Mouse (Mus musculus): ENCODE data around the gene Smug1. TPM values are rescaled to one million over a fixed set of nuclear protein-coding genes. Genes with fewer than 3 reads are reported as not detected.

The Smug1 gene
- polyA plus RNA-seq, 1 experiment from 2014 or later = 5.0 TPM

DNA sequence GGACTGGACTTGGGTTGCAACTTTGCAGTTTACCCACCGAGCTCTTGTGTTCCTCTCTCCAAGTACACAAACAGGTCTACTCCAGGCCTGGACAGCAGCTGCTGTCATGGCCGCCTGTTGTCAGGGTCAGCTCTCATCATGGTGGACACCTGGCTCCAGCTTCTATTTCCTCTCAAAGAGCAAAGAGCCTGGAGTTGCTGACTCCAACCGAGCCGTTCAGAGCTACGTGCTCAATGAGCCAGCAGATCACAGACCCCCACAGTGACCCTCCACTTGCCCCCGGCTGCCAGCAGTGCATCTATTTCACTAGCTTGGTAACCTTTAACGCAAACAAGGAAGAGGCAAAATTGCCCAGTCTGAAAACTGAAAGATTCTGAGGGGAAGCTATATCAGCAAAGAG lies 23.2 kb upstream of the Smug1 start:
- Histone ChIP-seq H3K4me1 (replicated peaks) (no peaks in the 10 kb centered on the region), H3K4me2 (no peak overlapping the region), H3K9me3 (replicated peaks) (no peaks in the 10 kb centered on the region), H3K27ac (no peak overlapping the region), H3K9ac (no peak overlapping the region), H3K27me3 (peaks cover under 1% of the 10 kb centered on the region), H3K4me3 (replicated peaks) (no peak overlapping the region), H3K36me3 (peaks cover 48% of the 10 kb centered on the region)
- 85% methylated on average over 7 of the region's 7 CpGs for WGBS (ENCODE audit: insufficient replicate concordance)
- ATAC-seq (ENCODE audit: low read depth) (no peak), DNase-seq (no peak)

DNA sequence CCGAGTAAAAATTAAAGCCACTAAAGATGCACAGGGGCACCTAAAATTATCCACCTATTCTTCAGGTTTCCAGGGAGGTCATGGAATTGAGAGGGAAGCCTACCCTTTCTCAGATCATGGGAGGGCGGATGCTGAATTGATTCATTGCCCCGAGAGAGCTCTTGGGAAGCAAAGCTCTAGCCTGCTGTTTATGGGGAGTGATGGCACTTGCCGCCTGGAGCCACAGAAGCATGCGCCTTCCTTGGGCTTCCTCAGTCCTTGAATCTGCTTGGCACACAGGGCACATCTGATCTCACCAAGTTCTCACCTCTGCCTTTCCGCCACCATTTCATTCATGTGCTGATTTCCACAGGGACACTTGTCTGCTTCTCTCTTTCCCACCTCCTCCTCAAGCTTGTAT lies 20.9 kb upstream of the Smug1 start:
- Histone ChIP-seq H3K9me3 (replicated peaks) (no peaks in the 10 kb centered on the region), H3K27ac (no peak overlapping the region), H3K27me3 (peaks cover 24% of the 10 kb centered on the region), H3K36me3 (peaks cover 26% of the 10 kb centered on the region), H3K9ac (no peak overlapping the region), H3K4me2 (no peak overlapping the region), H3K4me1 (replicated peaks) (peaks cover 12% of the 10 kb centered on the region), H3K4me3 (replicated peaks) (no peak overlapping the region)
- 81% methylated on average over 6 of the region's 6 CpGs for WGBS (ENCODE audit: insufficient replicate concordance)
- DNase-seq = no peak
- ATAC-seq (ENCODE audit: low read depth) = no peak

DNA sequence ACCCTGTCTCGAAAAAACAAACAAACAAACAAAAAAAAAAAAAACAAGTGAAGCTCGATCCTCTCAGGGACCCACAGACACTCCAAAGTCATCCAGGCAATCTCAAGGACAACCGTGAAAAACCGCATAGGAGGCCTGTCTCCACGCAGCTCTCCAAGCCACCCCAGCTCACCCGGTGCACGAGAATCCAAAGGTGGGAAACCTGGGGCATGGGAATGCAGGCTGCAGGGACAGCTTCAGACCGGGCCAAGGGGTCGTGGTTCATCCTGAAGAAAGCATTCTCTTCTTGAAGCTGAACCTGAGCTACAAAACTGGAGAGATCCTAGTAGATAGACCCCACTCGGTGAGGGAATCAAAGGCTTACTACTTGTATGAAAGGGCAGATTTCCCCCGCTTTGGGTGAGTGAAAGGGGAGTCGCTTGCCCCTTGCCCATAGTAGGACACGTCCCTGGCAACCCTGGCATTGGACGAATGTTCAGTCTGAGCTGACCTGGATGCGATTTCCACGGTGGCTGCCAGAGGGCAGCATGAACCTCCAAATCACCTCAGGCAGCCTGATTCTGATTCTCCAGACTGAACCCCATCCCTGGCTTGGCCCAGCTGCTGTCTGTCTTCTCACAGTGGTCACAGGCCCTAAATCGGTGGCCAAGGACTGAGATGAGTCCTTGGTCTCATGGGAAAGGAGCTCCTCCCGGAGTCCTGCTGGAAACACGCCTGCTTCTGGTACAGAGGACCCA lies 18.7 kb upstream of the Smug1 start:
- ATAC-seq (ENCODE audit: low read depth) = no peak
- 49% methylated on average over 19 of the region's 19 CpGs for WGBS (ENCODE audit: insufficient replicate concordance)
- H3K4me2 ChIP-seq = no peak overlapping the region
- no peak overlapping the region for H3K9ac ChIP-seq
- peaks cover 18% of the 10 kb centered on the region for H3K4me1 ChIP-seq (replicated peaks)
- no peak overlapping the region for H3K4me3 ChIP-seq (replicated peaks)
- no peak for DNase-seq
- peaks cover 43% of the 10 kb centered on the region for H3K27me3 ChIP-seq
- no peak overlapping the region for H3K27ac ChIP-seq
- peaks cover 5% of the 10 kb centered on the region for H3K36me3 ChIP-seq
- H3K9me3 ChIP-seq (replicated peaks) = no peaks in the 10 kb centered on the region

DNA sequence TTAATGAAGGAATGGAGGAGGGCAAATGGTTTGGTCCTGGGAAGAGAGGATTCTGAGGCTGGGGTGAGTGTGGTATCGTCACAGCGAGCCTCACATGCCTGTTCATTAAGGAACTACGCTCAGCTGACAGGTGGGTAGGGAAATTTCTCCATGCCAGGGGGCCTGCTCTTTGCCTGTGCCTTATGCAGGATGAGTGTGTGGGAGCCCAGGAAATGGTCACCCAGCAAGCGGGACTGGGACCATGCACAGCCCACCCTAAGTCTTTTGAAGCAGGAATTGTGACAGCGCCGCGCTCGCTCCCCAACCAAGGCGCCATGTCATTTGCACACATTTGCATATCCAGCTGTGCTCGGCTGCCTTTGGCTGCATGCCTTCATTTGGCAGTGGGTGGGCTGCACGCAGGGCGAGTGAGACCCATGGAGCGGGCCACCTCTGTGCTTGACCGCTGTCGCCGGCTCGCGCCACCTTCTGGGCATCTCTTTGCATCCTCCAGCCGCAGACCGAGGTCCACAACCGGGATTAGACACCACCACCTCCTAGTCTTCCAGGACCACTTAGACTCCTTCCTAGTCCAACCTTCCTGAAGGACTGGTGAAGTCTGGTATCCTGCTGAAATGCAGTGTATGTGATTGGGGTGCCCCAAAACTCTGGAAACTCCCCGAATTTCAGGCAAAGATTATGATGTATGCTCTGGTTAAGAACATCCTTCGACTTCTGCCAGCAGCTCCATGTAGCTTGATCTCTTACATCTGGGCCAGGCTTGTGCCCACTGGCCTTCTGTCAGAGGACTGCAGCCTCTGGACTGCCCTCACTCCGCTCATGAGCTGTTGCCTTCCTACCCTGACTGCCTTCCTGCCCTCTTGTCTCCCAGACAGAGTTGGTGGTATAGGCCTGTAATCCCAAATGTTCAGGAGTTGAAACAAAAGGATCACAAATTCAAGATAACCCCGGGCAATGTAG lies 17.0 kb upstream of the Smug1 start:
- H3K27me3 ChIP-seq = peaks cover 60% of the 10 kb centered on the region
- no peak for DNase-seq
- H3K36me3 ChIP-seq = no peaks in the 10 kb centered on the region
- peak overlapping the region; percentile 42; the same call in 1 of the 2 replicates for H3K9ac ChIP-seq
- no peak for ATAC-seq (ENCODE audit: low read depth)
- 12% methylated on average over 25 of the region's 25 CpGs for WGBS (ENCODE audit: insufficient replicate concordance)
- no peak overlapping the region for H3K27ac ChIP-seq
- H3K9me3 ChIP-seq (replicated peaks) = no peaks in the 10 kb centered on the region
- peaks cover 18% of the 10 kb centered on the region for H3K4me1 ChIP-seq (replicated peaks)
- peak overlapping the region; percentile 71 for H3K4me2 ChIP-seq
- H3K4me3 ChIP-seq (replicated peaks) = peak overlapping the region; percentile 44

DNA sequence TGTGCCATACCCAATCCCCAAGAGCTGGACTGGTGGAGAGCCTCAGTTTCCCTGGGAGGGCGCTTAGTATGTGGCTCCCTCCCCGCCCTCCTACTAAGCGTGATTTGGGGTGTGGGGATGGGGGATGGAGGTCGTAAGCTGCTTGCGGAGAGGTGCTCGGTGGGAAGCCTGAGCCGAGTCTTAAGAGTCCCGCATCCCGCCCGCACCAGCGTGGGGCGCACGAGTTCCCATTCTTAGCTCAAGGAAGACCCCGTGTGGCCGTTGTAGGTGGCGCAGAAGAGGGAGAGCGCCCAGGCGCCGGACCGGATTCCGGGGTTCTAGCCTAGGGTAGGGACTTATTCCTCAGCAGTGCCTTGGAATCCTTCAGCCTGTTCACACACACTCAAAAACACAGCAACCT lies 16.2 kb upstream of the Smug1 start:
- WGBS (ENCODE audit: insufficient replicate concordance) = 1% methylated on average over 21 of the region's 21 CpGs
- peak overlapping the region; percentile 41; the same call in 1 of the 2 replicates for H3K9ac ChIP-seq
- DNase-seq (peak; percentile 61), ATAC-seq (ENCODE audit: low read depth) (peak; percentile 30; the same call in 1 of the 2 replicates)
- H3K9me3 ChIP-seq (replicated peaks) = no peaks in the 10 kb centered on the region
- H3K4me2 ChIP-seq = peak overlapping the region; percentile 71
- H3K4me1 ChIP-seq (replicated peaks) = peaks cover 18% of the 10 kb centered on the region
- peak overlapping the region; percentile 44 for H3K4me3 ChIP-seq (replicated peaks)
- H3K27me3 ChIP-seq = peaks cover 68% of the 10 kb centered on the region
- H3K36me3 ChIP-seq = no peaks in the 10 kb centered on the region
- no peak overlapping the region for H3K27ac ChIP-seq

DNA sequence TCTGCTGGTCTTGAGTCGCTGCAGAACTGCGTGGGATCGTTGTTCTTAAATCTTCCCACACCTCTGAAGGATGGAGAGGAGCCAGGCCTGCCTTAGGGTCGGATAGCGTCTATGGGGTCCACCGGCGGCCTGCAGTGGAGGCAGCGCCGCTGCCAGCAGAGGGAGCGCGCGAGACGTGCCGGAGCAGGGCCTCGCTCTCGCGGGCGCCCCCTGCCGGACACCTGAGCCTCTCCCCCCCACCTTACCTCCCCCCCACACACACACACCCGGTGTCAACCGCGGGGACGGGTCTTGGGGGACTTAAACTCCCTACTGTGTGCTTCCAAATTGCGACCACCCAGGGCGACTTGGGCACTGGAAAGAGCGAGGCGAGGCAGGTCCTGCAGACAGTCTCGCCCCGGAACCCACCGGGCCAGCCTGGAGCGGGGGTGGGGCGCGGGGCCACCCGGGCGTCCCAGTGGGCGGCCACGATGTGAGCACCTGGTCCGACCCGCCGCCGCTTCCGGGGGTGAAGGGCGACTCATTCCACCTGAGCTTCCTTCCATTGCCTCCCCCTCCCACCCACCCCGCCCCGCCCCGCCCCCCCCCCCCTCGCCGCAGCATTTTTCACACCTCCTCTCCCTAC lies 15.4 kb upstream of the Smug1 start:
- peaks cover 76% of the 10 kb centered on the region for H3K27me3 ChIP-seq
- peak; percentile 56 for ATAC-seq (ENCODE audit: low read depth)

DNA sequence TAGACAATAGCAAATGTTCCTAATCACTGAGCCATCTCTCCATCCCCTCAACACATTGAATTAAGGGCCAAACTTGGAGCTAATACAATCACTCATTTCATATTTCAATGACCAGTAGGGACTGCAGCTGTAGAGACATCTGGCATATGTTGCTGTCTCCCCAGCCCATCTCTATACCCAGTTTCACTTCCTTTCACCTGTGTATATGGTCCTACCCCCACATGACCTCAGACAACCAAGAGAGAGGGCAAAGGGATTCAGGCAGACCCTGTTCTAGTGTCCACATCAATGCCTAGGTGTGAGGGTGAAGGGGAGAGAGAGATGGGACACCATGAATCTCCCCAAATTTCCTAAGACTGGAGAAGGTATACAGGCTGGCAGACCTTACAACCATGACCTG lies 13.5 kb upstream of the Smug1 start:
- no peak overlapping the region for H3K9ac ChIP-seq
- no peak overlapping the region for H3K27ac ChIP-seq
- no peak overlapping the region for H3K4me2 ChIP-seq
- no peak for DNase-seq
- ATAC-seq (ENCODE audit: low read depth) = no peak
- H3K9me3 ChIP-seq (replicated peaks) = no peaks in the 10 kb centered on the region
- peaks cover 29% of the 10 kb centered on the region for H3K4me1 ChIP-seq (replicated peaks)
- no peak overlapping the region for H3K4me3 ChIP-seq (replicated peaks)
- peaks cover 95% of the 10 kb centered on the region for H3K27me3 ChIP-seq
- H3K36me3 ChIP-seq = no peaks in the 10 kb centered on the region

More for the DNA sequence above, 15.4 kb upstream of the Smug1 start:
- DNase-seq = peak; percentile 66
- Histone ChIP-seq H3K4me2 (peak overlapping the region; percentile 71), H3K27ac (no peak overlapping the region), H3K9me3 (replicated peaks) (no peaks in the 10 kb centered on the region), H3K4me3 (replicated peaks) (peak overlapping the region; percentile 44), H3K4me1 (replicated peaks) (peaks cover 25% of the 10 kb centered on the region), H3K9ac (no peak overlapping the region), H3K36me3 (no peaks in the 10 kb centered on the region)
- 2% methylated on average over 48 of the region's 48 CpGs for WGBS (ENCODE audit: insufficient replicate concordance)

DNA sequence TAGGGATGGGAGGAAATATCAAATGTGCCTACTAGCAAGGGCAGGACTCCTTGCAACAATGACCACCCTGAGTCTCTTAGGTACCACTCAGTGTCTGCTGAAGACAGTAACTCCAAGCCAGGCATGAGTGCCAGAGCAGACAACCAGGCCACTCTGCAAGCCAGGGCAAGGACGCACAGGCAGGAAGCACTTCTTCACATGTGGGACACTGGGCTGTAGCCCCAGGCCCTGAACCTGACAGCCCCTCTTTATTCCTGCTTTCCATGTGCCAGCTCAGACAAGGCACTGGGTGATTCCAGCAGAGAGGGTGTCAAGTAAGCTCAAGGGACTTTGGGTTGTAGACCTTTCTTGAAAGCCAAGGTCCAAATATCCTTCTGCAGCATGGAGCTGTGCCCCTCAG lies 11.9 kb upstream of the Smug1 start:
- H3K27ac ChIP-seq = no peak overlapping the region
- H3K36me3 ChIP-seq = no peaks in the 10 kb centered on the region
- H3K27me3 ChIP-seq = peaks cover 98% of the 10 kb centered on the region
- peaks cover 27% of the 10 kb centered on the region for H3K4me1 ChIP-seq (replicated peaks)
- H3K9me3 ChIP-seq (replicated peaks) = no peaks in the 10 kb centered on the region
- no peak for ATAC-seq (ENCODE audit: low read depth)
- 63% methylated on average over 1 of the region's 1 CpGs for WGBS (ENCODE audit: insufficient replicate concordance)
- H3K4me3 ChIP-seq (replicated peaks) = no peak overlapping the region
- H3K9ac ChIP-seq = no peak overlapping the region
- DNase-seq = no peak
- H3K4me2 ChIP-seq = no peak overlapping the region

DNA sequence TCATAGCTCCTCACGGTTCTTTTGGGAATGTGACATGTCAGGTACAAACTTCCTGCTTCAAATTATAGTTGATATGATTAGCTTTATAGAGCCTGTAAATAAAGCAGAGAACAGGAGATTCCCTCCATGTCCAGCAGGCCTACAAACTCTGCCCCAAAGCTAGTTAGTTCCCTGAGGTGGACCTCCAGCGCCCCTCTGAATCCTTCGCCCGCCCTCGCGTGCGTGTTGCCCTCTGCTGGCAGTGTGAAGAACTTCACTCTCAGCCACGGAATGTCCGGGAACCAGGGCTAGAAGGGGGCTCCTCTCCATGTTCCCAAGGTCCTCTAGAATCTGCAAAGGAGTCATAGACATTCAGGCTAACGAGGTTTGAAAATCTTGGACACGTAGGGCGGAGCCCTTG lies 11.2 kb upstream of the Smug1 start:
- Histone ChIP-seq H3K4me2 (no peak overlapping the region), H3K9me3 (replicated peaks) (no peaks in the 10 kb centered on the region), H3K36me3 (no peaks in the 10 kb centered on the region), H3K9ac (no peak overlapping the region), H3K4me3 (replicated peaks) (no peak overlapping the region), H3K27me3 (peaks cover 98% of the 10 kb centered on the region), H3K27ac (no peak overlapping the region), H3K4me1 (replicated peaks) (peaks cover 21% of the 10 kb centered on the region)
- no peak for DNase-seq
- ATAC-seq (ENCODE audit: low read depth) = no peak
- WGBS (ENCODE audit: insufficient replicate concordance) = 3% methylated on average over 12 of the region's 12 CpGs

DNA sequence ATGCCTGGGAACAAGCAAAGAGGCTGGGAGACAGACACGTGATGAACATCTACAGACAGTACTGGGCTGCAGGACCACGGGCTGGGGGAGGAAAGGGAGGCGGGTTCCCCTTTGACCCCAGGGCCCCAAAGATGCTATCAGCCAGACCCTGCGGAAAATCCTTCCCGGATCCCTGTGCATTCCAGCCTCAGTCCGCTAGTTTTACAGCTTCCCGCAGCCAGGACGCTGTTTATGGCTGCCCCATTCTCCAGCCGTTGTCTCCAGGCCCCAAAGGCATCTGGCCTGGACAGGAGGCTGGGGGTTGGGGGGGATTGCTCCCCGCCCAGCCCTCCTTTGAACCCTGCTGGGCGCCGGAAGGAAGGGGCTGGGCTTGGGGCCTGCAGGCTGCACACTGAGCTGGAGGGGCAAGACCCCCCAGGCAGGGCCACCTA lies 10.7 kb upstream of the Smug1 start:
- H3K4me2 ChIP-seq = peak overlapping the region; percentile 29
- peaks cover 98% of the 10 kb centered on the region for H3K27me3 ChIP-seq
- no peak overlapping the region for H3K27ac ChIP-seq
- 0 out of 2 replicates have a peak overlapping the region, but pooled peaks have one; percentile 9 for H3K9ac ChIP-seq
- H3K4me1 ChIP-seq (replicated peaks) = peaks cover 15% of the 10 kb centered on the region
- DNase-seq (no peak), ATAC-seq (ENCODE audit: low read depth) (no peak)
- no peaks in the 10 kb centered on the region for H3K36me3 ChIP-seq
- no peak overlapping the region for H3K4me3 ChIP-seq (replicated peaks)
- 4% methylated on average over 12 of the region's 12 CpGs for WGBS (ENCODE audit: insufficient replicate concordance)
- no peaks in the 10 kb centered on the region for H3K9me3 ChIP-seq (replicated peaks)

DNA sequence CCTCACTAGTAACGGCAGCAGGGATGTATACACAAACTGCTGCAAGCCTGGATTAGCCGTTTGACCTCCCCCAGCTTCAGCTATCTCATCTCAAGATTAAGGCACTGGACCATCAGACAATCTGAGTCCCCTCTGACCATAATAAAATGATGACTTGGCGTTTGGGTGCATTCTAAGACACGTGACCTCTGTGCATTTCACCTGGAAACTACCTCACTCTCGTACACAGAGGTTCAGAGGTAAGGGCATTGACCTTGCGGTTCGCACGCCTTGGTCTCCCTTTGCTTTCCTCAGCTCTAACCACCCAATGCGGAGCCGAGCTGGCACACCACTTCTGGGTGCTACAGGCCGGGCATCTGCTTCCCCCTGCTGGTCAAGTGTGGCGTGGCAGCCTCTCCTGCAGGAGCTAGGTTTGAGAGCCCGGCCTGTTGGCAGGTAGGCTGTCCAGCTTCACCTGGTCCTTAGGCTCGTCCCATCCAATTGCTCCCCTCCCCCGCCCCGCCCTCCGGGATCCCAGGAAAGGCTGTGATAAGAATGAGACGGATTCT lies 10.1 kb upstream of the Smug1 start:
- Histone ChIP-seq H3K36me3 (no peaks in the 10 kb centered on the region), H3K9me3 (replicated peaks) (no peaks in the 10 kb centered on the region), H3K4me3 (replicated peaks) (no peak overlapping the region), H3K27ac (no peak overlapping the region), H3K4me2 (0 out of 2 replicates have a peak overlapping the region, but pooled peaks have one; percentile 29), H3K27me3 (peaks cover 100% of the 10 kb centered on the region), H3K9ac (no peak overlapping the region), H3K4me1 (replicated peaks) (peaks cover 11% of the 10 kb centered on the region)
- WGBS (ENCODE audit: insufficient replicate concordance) = 1% methylated on average over 18 of the region's 18 CpGs
- DNase-seq = peak; percentile 73
- ATAC-seq (ENCODE audit: low read depth) = peak; percentile 60
